Comparison of ENCODE assay signal across 26 mouse cellular contexts in the genomic region with DNA sequence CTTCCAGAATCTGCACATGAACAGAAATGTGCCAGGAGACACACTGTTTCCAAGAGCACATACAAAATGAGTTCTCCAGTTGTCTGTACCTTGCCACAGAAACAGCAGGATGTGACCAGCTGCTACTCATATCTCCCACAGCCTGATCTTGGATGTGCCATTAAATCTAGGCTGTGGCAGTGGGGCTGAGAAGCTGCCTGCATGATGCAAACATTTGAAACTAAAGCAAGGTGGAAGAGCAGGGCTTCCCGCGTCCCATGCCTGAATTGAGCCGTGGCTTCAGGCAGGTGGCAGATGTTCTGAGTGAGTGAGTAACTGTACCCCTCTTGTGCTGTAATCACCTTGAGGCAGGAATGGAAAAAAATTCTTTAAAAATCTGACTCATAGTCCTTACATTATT.
"Had no signal": no experiment of that assay in that cellular context is flagged by ENCODE, and none has a peak within 500 bp of the region (broad histone marks: within the 10 kb centered on the region; RNA-seq: fewer than 3 reads in every experiment).

No protein-coding gene starts in this region.

- H3K4me1 ChIP-seq: embryonic facial prominence, embryonic 10.5 days; embryonic facial prominence, embryonic 12.5 days; embryonic facial prominence, embryonic 13.5 days; embryonic facial prominence, embryonic 15.5 days; forebrain, embryonic 10.5 days; forebrain, embryonic 12.5 days; forebrain, embryonic 13.5 days; forebrain, embryonic 15.5 days had no signal

- ATAC-seq: forebrain, embryonic 13.5 days; forebrain, embryonic 14.5 days; forebrain, embryonic 15.5 days; forebrain, embryonic 16.5 days; forebrain, postnatal 0 days had no signal

- H3K27me3 ChIP-seq: embryonic facial prominence, embryonic 12.5 days; embryonic facial prominence, embryonic 13.5 days; embryonic facial prominence, embryonic 15.5 days; forebrain, embryonic 12.5 days; forebrain, embryonic 13.5 days; forebrain, embryonic 15.5 days had no signal

- H3K4me2 ChIP-seq: embryonic facial prominence, embryonic 12.5 days; embryonic facial prominence, embryonic 13.5 days; embryonic facial prominence, embryonic 15.5 days; forebrain, embryonic 12.5 days; forebrain, embryonic 13.5 days; forebrain, embryonic 15.5 days had no signal

- H3K4me3 ChIP-seq: embryonic facial prominence, embryonic 10.5 days; embryonic facial prominence, embryonic 12.5 days; embryonic facial prominence, embryonic 13.5 days; embryonic facial prominence, embryonic 15.5 days; erythroblast, embryonic 14.5 days; forebrain, embryonic 10.5 days; forebrain, embryonic 12.5 days; forebrain, embryonic 13.5 days; forebrain, embryonic 15.5 days; gastrocnemius, adult 2 months; heart, adult 2 months had no signal

- H3K9me3 ChIP-seq: embryonic facial prominence, embryonic 10.5 days; embryonic facial prominence, embryonic 12.5 days; embryonic facial prominence, embryonic 13.5 days; embryonic facial prominence, embryonic 15.5 days; forebrain, embryonic 10.5 days; forebrain, embryonic 12.5 days; forebrain, embryonic 13.5 days; forebrain, embryonic 15.5 days had no signal

- H3K36me3 ChIP-seq: embryonic facial prominence, embryonic 10.5 days; embryonic facial prominence, embryonic 12.5 days; embryonic facial prominence, embryonic 13.5 days; embryonic facial prominence, embryonic 15.5 days; forebrain, embryonic 10.5 days; forebrain, embryonic 12.5 days; forebrain, embryonic 15.5 days had no signal

- H3K27ac ChIP-seq: embryonic facial prominence, embryonic 10.5 days; embryonic facial prominence, embryonic 12.5 days; embryonic facial prominence, embryonic 13.5 days; embryonic facial prominence, embryonic 15.5 days; forebrain, embryonic 10.5 days; forebrain, embryonic 12.5 days; forebrain, embryonic 13.5 days; forebrain, embryonic 15.5 days; gastrocnemius, adult 2 months; heart, adult 2 months had no signal

- DNase-seq: cerebellum, adult 9-10 months; cerebellum, adult 9-11 months; cerebellum, postnatal 10 days; cerebellum, postnatal 14 days; cerebellum, postnatal 25 days; cerebellum, postnatal 36 days; embryo, embryonic 11 days; gastrocnemius, adult 2 months; gastrocnemius, postnatal 10 days; gastrocnemius, postnatal 14 days; gastrocnemius, postnatal 25 days; gastrocnemius, postnatal 36 days; heart, adult 18-20 months; heart, adult 2 months had no signal

- H3K9ac ChIP-seq: embryonic facial prominence, embryonic 12.5 days; embryonic facial prominence, embryonic 13.5 days; embryonic facial prominence, embryonic 15.5 days; forebrain, embryonic 12.5 days; forebrain, embryonic 13.5 days; forebrain, embryonic 15.5 days; forebrain, postnatal 0 days had no signal
